Mouse (Mus musculus) erythroblast, embryonic 14.5 days (primary cell): ENCODE data around the gene Ccdc33.

ENCODE experiments used
- GATA1 ChIP-seq: IDR thresholded peaks from 2 replicates; pipeline ENCODE4 v1.6.1; 2012; ENCODE audit warnings: low read length, inconsistent platforms, mixed read lengths
- TAL1 ChIP-seq: IDR thresholded peaks from 3 replicates; pipeline ENCODE4 v1.6.1; 2012; ENCODE audit warnings: low read length, inconsistent platforms, mixed read lengths

DNA sequence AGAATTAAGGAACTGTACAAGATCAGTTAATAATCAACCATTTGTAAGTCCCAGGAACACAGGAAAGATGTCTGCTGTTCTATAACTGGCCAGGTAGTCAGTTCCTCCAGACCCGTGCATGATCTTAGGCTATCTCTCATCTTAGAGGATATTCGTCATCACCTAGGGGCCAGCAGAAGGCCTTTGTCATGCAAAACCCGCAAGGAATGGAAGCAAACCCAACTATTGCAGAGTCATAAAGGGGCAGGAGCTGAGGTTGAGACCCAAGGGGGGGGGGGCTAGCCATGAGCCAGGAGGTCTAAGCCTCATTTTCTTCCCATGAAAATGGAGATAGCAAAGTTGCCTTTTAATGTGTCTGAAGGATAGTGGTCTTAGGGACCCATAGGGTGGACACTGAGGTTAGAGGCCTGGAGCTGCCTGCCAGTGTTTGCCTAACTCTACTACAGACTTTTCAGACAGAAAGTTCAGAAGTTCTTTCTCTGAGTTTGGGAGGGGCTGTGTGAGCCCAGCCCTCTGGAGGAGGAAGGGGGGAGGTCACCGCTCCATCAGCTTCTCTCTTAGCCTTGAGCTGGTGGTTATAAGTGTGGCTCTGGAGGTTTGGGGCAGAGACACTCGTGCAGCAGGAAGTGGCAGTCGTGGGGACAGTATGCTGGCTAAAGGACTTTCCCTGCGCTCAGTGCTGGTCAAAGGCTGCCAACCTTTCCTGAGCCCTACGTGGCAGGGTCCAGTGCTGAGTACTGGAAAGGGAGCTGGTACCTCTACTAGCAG is 104.0 kb downstream of the Ccdc33 start:
- TF ChIP-seq GATA1 (no peak), TAL1 (no peak)
